Mouse (Mus musculus): ENCODE results near the gene Clip2. TPM values are rescaled to one million over a fixed set of nuclear protein-coding genes. Genes with fewer than 3 reads are reported as not detected.

Gene Clip2
- polyA plus RNA-seq, 1 experiment = 14.2 TPM

DNA sequence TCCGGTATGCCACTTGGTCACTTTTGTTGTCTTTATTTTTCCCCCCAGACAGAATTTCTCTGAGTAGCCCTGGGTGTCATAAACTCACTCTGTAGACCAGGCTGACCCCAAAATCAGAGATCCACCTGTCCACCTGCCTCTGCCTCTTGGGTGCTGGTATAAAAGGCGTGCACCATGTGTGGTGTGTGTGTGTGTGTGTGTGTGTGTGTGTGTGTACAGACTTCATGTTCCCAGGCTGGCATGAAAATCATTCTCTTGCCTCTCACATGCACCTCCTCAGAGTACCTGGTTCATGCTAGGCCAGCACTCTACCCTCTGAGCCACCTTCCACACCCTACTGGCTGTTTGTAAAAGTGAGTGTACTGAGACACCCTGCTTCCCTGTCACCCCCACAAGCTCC is 89.9 kb downstream of the Clip2 start:
- H3K36me3 ChIP-seq (ENCODE audit: control insufficient read depth, insufficient read depth) = no peaks in the 10 kb centered on the region
- no peak overlapping the region for H3ac ChIP-seq (ENCODE audit: control insufficient read depth, insufficient read length)
- H3K27me3 ChIP-seq (ENCODE audit: control insufficient read depth, insufficient read depth, insufficient read length) = no peaks in the 10 kb centered on the region
- no peak overlapping the region for H3K4me3 ChIP-seq
- H3K79me2 ChIP-seq (ENCODE audit: control insufficient read depth, insufficient read depth) = no peaks in the 10 kb centered on the region
- TF ChIP-seq MYOG (IDR thresholded peaks at IDR 0.05; ENCODE audit: control insufficient read depth in 1 of 3, insufficient read depth in 1 of 3, insufficient read length in 2 of 3, low read depth in 2 of 3) = no peak
- no peak for TF ChIP-seq CEBPB (IDR thresholded peaks at IDR 0.05; ENCODE audit: insufficient read depth, poor library complexity, severe bottlenecking)
- no peak for TF ChIP-seq MAX (IDR thresholded peaks at IDR 0.05; ENCODE audit: low read depth)
- TF ChIP-seq POLR2AphosphoS2 (IDR thresholded peaks at IDR 0.05; ENCODE audit: insufficient read length, low read depth) = no peak
- no peak for TF ChIP-seq TCF12 (IDR thresholded peaks at IDR 0.05; ENCODE audit: insufficient read depth, poor library complexity, severe bottlenecking)
- TF ChIP-seq TCF3 (IDR thresholded peaks at IDR 0.05; ENCODE audit: insufficient read length, low read depth) = no peak
- TF ChIP-seq REST (IDR thresholded peaks at IDR 0.05; ENCODE audit: insufficient read depth, insufficient read length) = no peak
- no peak for TF ChIP-seq MYOD1 (IDR thresholded peaks at IDR 0.05; ENCODE audit: control insufficient read depth in 1 of 3, insufficient read length in 2 of 3, low read depth in 2 of 3)
- no peak for TF ChIP-seq POLR2A (IDR thresholded peaks at IDR 0.05; ENCODE audit: insufficient read length, low read depth)
- no peak for TF ChIP-seq SRF (IDR thresholded peaks at IDR 0.05; ENCODE audit: control insufficient read depth, insufficient read length, low read depth)
- TF ChIP-seq USF1 (IDR thresholded peaks at IDR 0.05; ENCODE audit: low read depth) = no peak
- no peak overlapping the region for H3K4me2 ChIP-seq (ENCODE audit: low read depth)

DNA sequence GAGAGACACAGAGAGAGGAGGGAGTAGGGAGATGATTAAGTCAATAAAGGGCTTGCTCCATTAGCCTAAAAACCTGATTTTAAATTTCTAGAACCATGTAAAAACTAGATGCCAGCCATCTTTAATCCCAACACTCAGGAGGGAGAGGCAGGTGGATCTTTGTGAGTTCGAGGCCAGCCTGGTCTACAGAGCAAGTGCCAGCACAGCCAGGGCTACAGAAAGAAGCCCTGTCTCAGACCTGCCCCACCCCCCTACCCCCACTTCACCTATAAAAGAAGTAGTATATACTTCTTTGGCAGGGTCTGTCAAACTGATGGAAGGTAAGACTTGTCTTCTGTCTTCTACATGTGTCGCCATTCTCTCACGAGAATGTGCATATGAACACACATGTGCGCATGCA is 91.7 kb downstream of the Clip2 start:
- H3K27me3 ChIP-seq (ENCODE audit: control insufficient read depth, insufficient read depth, insufficient read length) = no peaks in the 10 kb centered on the region
- no peaks in the 10 kb centered on the region for H3K36me3 ChIP-seq (ENCODE audit: control insufficient read depth, insufficient read depth)
- H3K4me3 ChIP-seq = no peak overlapping the region
- H3K4me2 ChIP-seq (ENCODE audit: low read depth) = no peak overlapping the region
- no peak overlapping the region for H3ac ChIP-seq (ENCODE audit: control insufficient read depth, insufficient read length)
- TF ChIP-seq MYOD1 (IDR thresholded peaks at IDR 0.05; ENCODE audit: control insufficient read depth in 1 of 3, insufficient read length in 2 of 3, low read depth in 2 of 3) = no peak
- no peak for TF ChIP-seq POLR2AphosphoS2 (IDR thresholded peaks at IDR 0.05; ENCODE audit: insufficient read length, low read depth)
- TF ChIP-seq CEBPB (IDR thresholded peaks at IDR 0.05; ENCODE audit: insufficient read depth, poor library complexity, severe bottlenecking) = no peak
- no peak for TF ChIP-seq TCF3 (IDR thresholded peaks at IDR 0.05; ENCODE audit: insufficient read length, low read depth)
- H3K79me2 ChIP-seq (ENCODE audit: control insufficient read depth, insufficient read depth) = peaks cover 8% of the 10 kb centered on the region

DNA sequence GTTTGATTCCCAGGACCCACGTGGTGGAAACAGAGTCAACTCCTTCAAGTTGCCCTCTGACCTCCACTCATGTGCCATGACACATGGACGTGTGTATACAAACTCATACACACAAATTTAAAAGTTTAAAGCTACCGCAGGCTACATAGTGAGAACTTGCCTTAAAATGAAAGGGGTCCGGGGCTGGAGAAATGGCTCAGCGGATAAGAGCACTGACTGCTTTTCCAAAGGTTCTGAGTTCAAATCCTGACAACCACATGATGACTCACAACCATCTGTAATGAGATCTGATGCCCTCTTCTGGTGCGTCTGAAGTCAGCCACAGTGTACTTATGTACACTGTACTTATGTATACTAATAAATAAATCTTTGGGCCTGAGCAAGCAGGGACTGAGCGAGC is 93.1 kb downstream of the Clip2 start:
- Histone ChIP-seq H3K27me3 (ENCODE audit: control insufficient read depth, insufficient read depth, insufficient read length) (no peaks in the 10 kb centered on the region), H3K4me3 (no peak overlapping the region), H3K79me2 (ENCODE audit: control insufficient read depth, insufficient read depth) (peaks cover 23% of the 10 kb centered on the region), H3K4me2 (ENCODE audit: low read depth) (no peak overlapping the region), H3K36me3 (ENCODE audit: control insufficient read depth, insufficient read depth) (no peaks in the 10 kb centered on the region), H3ac (ENCODE audit: control insufficient read depth, insufficient read length) (no peak overlapping the region)
- TF ChIP-seq MYOD1 (IDR thresholded peaks at IDR 0.05; ENCODE audit: control insufficient read depth in 1 of 3, insufficient read length in 2 of 3, low read depth in 2 of 3) (no peak), E2F4 (IDR thresholded peaks at IDR 0.05; ENCODE audit: insufficient read depth) (no peak), USF1 (IDR thresholded peaks at IDR 0.05; ENCODE audit: low read depth) (no peak), TCF3 (IDR thresholded peaks at IDR 0.05; ENCODE audit: insufficient read length, low read depth) (no peak), SRF (IDR thresholded peaks at IDR 0.05; ENCODE audit: control insufficient read depth, insufficient read length, low read depth) (no peak)

DNA sequence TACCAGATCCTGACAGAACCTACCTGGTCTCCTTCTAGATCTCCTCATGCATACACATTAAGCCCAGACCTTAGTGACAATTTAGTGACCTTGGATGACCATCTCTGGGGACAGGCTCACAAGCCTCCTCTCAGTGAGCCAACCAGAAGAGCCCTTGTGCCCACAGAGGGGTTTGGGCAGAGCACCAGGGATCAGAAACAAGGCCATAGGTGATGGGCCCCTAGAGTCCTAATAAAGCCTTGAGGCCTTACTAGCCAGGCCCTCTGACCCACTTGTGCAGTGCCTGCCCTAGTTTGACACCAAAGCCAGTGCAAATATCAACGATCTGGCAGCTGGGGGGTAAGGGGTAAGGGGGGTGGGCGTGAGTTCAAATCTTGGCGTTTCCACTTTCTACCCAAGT is 93.8 kb downstream of the Clip2 start:
- Histone ChIP-seq H3K4me2 (ENCODE audit: low read depth) (no peak overlapping the region), H3K4me3 (no peak overlapping the region), H3K27me3 (ENCODE audit: control insufficient read depth, insufficient read depth, insufficient read length) (no peaks in the 10 kb centered on the region), H3ac (ENCODE audit: control insufficient read depth, insufficient read length) (no peak overlapping the region), H3K79me2 (ENCODE audit: control insufficient read depth, insufficient read depth) (peaks cover 30% of the 10 kb centered on the region), H3K36me3 (ENCODE audit: control insufficient read depth, insufficient read depth) (no peaks in the 10 kb centered on the region)
- TF ChIP-seq USF1 (IDR thresholded peaks at IDR 0.05; ENCODE audit: low read depth) (no peak), POLR2A (IDR thresholded peaks at IDR 0.05; ENCODE audit: insufficient read length, low read depth) (no peak), MYOD1 (IDR thresholded peaks at IDR 0.05; ENCODE audit: control insufficient read depth in 1 of 3, insufficient read length in 2 of 3, low read depth in 2 of 3) (no peak), REST (IDR thresholded peaks at IDR 0.05; ENCODE audit: insufficient read depth, insufficient read length) (no peak), CEBPB (IDR thresholded peaks at IDR 0.05; ENCODE audit: insufficient read depth, poor library complexity, severe bottlenecking) (no peak), MAX (IDR thresholded peaks at IDR 0.05; ENCODE audit: low read depth) (no peak), SRF (IDR thresholded peaks at IDR 0.05; ENCODE audit: control insufficient read depth, insufficient read length, low read depth) (no peak), TCF3 (IDR thresholded peaks at IDR 0.05; ENCODE audit: insufficient read length, low read depth) (no peak), E2F4 (IDR thresholded peaks at IDR 0.05; ENCODE audit: insufficient read depth) (no peak), TCF12 (IDR thresholded peaks at IDR 0.05; ENCODE audit: insufficient read depth, poor library complexity, severe bottlenecking) (no peak), POLR2AphosphoS2 (IDR thresholded peaks at IDR 0.05; ENCODE audit: insufficient read length, low read depth) (no peak), MYOG (IDR thresholded peaks at IDR 0.05; ENCODE audit: control insufficient read depth in 1 of 3, insufficient read depth in 1 of 3, insufficient read length in 2 of 3, low read depth in 2 of 3) (no peak)

DNA sequence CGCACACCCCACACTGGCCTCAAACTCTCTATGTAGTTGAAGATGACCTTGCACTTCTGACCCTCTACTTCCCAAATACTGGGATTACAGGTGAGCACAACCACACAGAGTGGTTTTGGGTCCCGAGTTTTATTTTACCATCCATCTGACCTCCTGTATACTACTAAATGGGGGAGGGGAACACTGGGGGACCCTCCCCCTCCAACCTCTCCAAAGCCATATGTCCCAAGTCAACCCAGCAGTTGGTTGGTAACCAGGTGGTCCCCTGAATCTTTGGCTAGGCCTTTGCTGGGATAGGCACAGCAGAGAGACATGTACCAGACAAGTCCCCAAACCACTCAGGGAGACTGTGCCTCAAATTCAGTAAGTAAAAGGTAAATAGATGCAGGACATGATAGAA is 94.9 kb downstream of the Clip2 start:
- H3K27me3 ChIP-seq (ENCODE audit: control insufficient read depth, insufficient read depth, insufficient read length) = no peaks in the 10 kb centered on the region
- H3K4me2 ChIP-seq (ENCODE audit: low read depth) = no peak overlapping the region
- no peak overlapping the region for H3ac ChIP-seq (ENCODE audit: control insufficient read depth, insufficient read length)
- peak overlapping the region; percentile 100 for H3K4me3 ChIP-seq
- H3K79me2 ChIP-seq (ENCODE audit: control insufficient read depth, insufficient read depth) = peaks cover 40% of the 10 kb centered on the region
- H3K36me3 ChIP-seq (ENCODE audit: control insufficient read depth, insufficient read depth) = no peaks in the 10 kb centered on the region
- TF ChIP-seq SRF (IDR thresholded peaks at IDR 0.05; ENCODE audit: control insufficient read depth, insufficient read length, low read depth) = no peak
- no peak for TF ChIP-seq TCF12 (IDR thresholded peaks at IDR 0.05; ENCODE audit: insufficient read depth, poor library complexity, severe bottlenecking)
- no peak for TF ChIP-seq REST (IDR thresholded peaks at IDR 0.05; ENCODE audit: insufficient read depth, insufficient read length)
- no peak for TF ChIP-seq E2F4 (IDR thresholded peaks at IDR 0.05; ENCODE audit: insufficient read depth)
- no peak for TF ChIP-seq POLR2AphosphoS2 (IDR thresholded peaks at IDR 0.05; ENCODE audit: insufficient read length, low read depth)
- TF ChIP-seq MYOD1 (IDR thresholded peaks at IDR 0.05; ENCODE audit: control insufficient read depth in 1 of 3, insufficient read length in 2 of 3, low read depth in 2 of 3) = no peak
- TF ChIP-seq CEBPB (IDR thresholded peaks at IDR 0.05; ENCODE audit: insufficient read depth, poor library complexity, severe bottlenecking) = no peak
- no peak for TF ChIP-seq TCF3 (IDR thresholded peaks at IDR 0.05; ENCODE audit: insufficient read length, low read depth)
- TF ChIP-seq MAX (IDR thresholded peaks at IDR 0.05; ENCODE audit: low read depth) = no peak
- no peak for TF ChIP-seq MYOG (IDR thresholded peaks at IDR 0.05; ENCODE audit: control insufficient read depth in 1 of 3, insufficient read depth in 1 of 3, insufficient read length in 2 of 3, low read depth in 2 of 3)
- TF ChIP-seq USF1 (IDR thresholded peaks at IDR 0.05; ENCODE audit: low read depth) = no peak
- no peak for TF ChIP-seq POLR2A (IDR thresholded peaks at IDR 0.05; ENCODE audit: insufficient read length, low read depth)
